Mouse (Mus musculus) myocyte (in vitro differentiated cells): ENCODE results near the gene Gm9821. TPM values are rescaled to one million over a fixed set of nuclear protein-coding genes. Genes with fewer than 3 reads are reported as not detected.

Source experiments
- H3K27me3 ChIP-seq: one replicate; pipeline ENCODE4 v1.6.1; 2011; ENCODE audit not compliant: control insufficient read depth, insufficient read depth, insufficient read length
- H3K36me3 ChIP-seq: one replicate; pipeline ENCODE4 v1.6.1; 2011; ENCODE audit not compliant: control insufficient read depth, insufficient read depth
- H3K4me2 ChIP-seq: one replicate; pipeline ENCODE4 v1.6.1; 2011; ENCODE audit warnings: low read depth, control low read depth
- H3K4me3 ChIP-seq: one replicate; pipeline ENCODE4 v1.5.1; 2011; ENCODE audit warnings: mild to moderate bottlenecking, control low read depth, moderate library complexity
- H3K79me2 ChIP-seq: one replicate; pipeline ENCODE4 v1.6.1; 2011; ENCODE audit not compliant: control insufficient read depth, insufficient read depth
- H3ac ChIP-seq: one replicate; pipeline ENCODE4 v1.6.1; 2011; ENCODE audit not compliant: control insufficient read depth, insufficient read length
- CEBPB ChIP-seq: IDR thresholded peaks from 2 replicates; pipeline ENCODE4 v1.6.1; 2011; ENCODE audit warnings: mild to moderate bottlenecking, moderate library complexity; ENCODE audit not compliant: poor library complexity, insufficient read depth, severe bottlenecking
- E2F4 ChIP-seq: IDR thresholded peaks from one replicate; pipeline ENCODE4 v1.6.1; 2011; ENCODE audit warnings: mild to moderate bottlenecking, control low read depth, moderate library complexity; ENCODE audit not compliant: insufficient read depth
- MAX ChIP-seq: IDR thresholded peaks from one replicate; pipeline ENCODE4 v1.6.1; 2011; ENCODE audit warnings: low read depth, mild to moderate bottlenecking, control low read depth
- MYOD1 ChIP-seq, 3 experiments: IDR thresholded peaks; one replicate each; pipeline ENCODE4 v1.6.1; 2011; ENCODE audit warnings: control low read depth in 2 of 3, low read depth in 2 of 3, mild to moderate bottlenecking in 2 of 3, moderate library complexity in 1 of 3; ENCODE audit not compliant: insufficient read length in 2 of 3, control insufficient read depth in 1 of 3
- MYOG ChIP-seq, 3 experiments: IDR thresholded peaks; one replicate each; pipeline ENCODE4 v1.6.1; 2011; ENCODE audit warnings: control low read depth in 2 of 3, low read depth in 2 of 3, mild to moderate bottlenecking in 2 of 3; ENCODE audit not compliant: insufficient read length in 2 of 3, control insufficient read depth in 1 of 3, insufficient read depth in 1 of 3
- POLR2A ChIP-seq: IDR thresholded peaks from one replicate; pipeline ENCODE4 v1.6.1; 2011; ENCODE audit warnings: low read depth, mild to moderate bottlenecking, control low read depth, moderate library complexity; ENCODE audit not compliant: insufficient read length
- POLR2AphosphoS2 ChIP-seq: IDR thresholded peaks from one replicate; pipeline ENCODE4 v1.6.1; 2011; ENCODE audit warnings: low read depth, control low read depth; ENCODE audit not compliant: insufficient read length
- REST ChIP-seq: IDR thresholded peaks from one replicate; pipeline ENCODE4 v1.6.1; 2011; ENCODE audit warnings: mild to moderate bottlenecking, control low read depth, moderate library complexity; ENCODE audit not compliant: insufficient read depth, insufficient read length
- SRF ChIP-seq: IDR thresholded peaks from one replicate; pipeline ENCODE4 v1.6.1; 2011; ENCODE audit warnings: low read depth; ENCODE audit not compliant: control insufficient read depth, insufficient read length
- TCF12 ChIP-seq: IDR thresholded peaks from one replicate; pipeline ENCODE4 v1.6.1; 2011; ENCODE audit warnings: mild to moderate bottlenecking, control low read depth; ENCODE audit not compliant: poor library complexity, insufficient read depth, severe bottlenecking
- TCF3 ChIP-seq: IDR thresholded peaks from one replicate; pipeline ENCODE4 v1.6.1; 2011; ENCODE audit warnings: low read depth, control low read depth; ENCODE audit not compliant: insufficient read length
- USF1 ChIP-seq: IDR thresholded peaks from one replicate; pipeline ENCODE4 v1.6.1; 2011; ENCODE audit warnings: low read depth, mild to moderate bottlenecking, control low read depth, moderate library complexity
- polyA plus RNA-seq: library from polyadenylated mRNA; unstranded; fragments of >200 nt; fragmentation: generic; extraction: Trizol; gene quantifications from one replicate; pipeline ENCODE4 v1.2.1, GENCODE M21; 2012; ENCODE audit warnings: missing spikeins

Gm9821 gene
- polyA plus RNA-seq, 1 experiment: 4.7 TPM

DNA sequence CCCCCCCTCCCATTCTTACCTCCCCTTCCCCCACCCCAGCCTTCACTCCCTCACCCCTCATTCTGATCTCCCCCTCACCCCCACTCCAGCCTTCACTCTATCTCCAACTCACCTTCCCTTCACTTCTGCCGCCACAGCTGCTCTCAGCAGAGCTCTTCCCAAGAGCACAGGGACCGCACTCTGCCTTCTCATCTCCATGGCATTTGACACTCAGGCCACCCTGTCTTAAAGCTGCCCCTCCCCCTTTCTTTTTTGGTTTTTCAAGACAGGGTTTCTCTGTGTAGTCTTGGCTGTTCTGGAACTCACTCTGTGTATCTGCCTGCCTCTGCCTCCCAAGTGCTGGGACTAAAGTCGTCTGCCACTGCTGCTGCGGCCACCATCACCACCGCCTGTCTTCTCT is 35.3 kb downstream of the Gm9821 start:
- TF ChIP-seq POLR2A (no peak), REST (no peak), TCF12 (no peak), MYOD1 (IDR thresholded peaks at IDR 0.05; ENCODE audit: control insufficient read depth in 1 of 3, insufficient read length in 2 of 3, low read depth in 2 of 3) (no peak), CEBPB (no peak), MYOG (IDR thresholded peaks at IDR 0.05; ENCODE audit: control insufficient read depth in 1 of 3, insufficient read depth in 1 of 3, insufficient read length in 2 of 3, low read depth in 2 of 3) (peak in 1 of 3 experiments; percentile 6), POLR2AphosphoS2 (peak; percentile 35), E2F4 (no peak), SRF (no peak), MAX (no peak), TCF3 (no peak), USF1 (no peak)
- peaks cover 16% of the 10 kb centered on the region for H3K27me3 ChIP-seq

DNA sequence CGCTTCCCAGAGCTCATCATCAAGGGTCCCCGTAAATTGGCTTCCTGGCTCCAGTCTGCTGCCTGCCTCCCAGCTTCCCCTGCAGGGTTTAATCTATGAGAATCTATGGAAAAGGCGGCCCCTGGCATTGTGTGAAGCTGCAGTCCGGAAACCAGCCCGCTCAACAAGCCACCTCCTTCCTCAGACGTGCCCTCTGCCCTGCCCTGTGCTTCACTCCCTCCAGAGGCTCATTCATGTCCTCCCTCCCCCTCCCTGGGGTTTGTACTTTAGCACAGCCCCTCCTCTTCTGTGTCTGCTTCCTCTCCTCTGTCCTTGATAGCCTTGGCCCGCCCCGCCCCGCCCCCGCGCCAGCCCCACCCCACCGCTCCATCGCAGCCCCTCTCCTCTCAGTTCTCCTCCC is 38.9 kb downstream of the Gm9821 start:
- Histone ChIP-seq H3K27me3 (no peaks in the 10 kb centered on the region), H3ac (no peak overlapping the region), H3K4me2 (no peak overlapping the region), H3K79me2 (no peaks in the 10 kb centered on the region), H3K36me3 (peaks cover 27% of the 10 kb centered on the region), H3K4me3 (no peak overlapping the region)
- TF ChIP-seq REST (no peak), POLR2AphosphoS2 (no peak), SRF (no peak), POLR2A (no peak), TCF3 (no peak), MAX (no peak), MYOG (IDR thresholded peaks at IDR 0.05; ENCODE audit: control insufficient read depth in 1 of 3, insufficient read depth in 1 of 3, insufficient read length in 2 of 3, low read depth in 2 of 3) (no peak), CEBPB (no peak), MYOD1 (IDR thresholded peaks at IDR 0.05; ENCODE audit: control insufficient read depth in 1 of 3, insufficient read length in 2 of 3, low read depth in 2 of 3) (no peak), USF1 (no peak), E2F4 (no peak), TCF12 (no peak)

More for the DNA sequence above, 35.3 kb downstream of the Gm9821 start:
- H3K4me3 ChIP-seq: no peak overlapping the region
- H3K79me2 ChIP-seq: no peaks in the 10 kb centered on the region
- H3K4me2 ChIP-seq: no peak overlapping the region
- H3K36me3 ChIP-seq: peaks cover 17% of the 10 kb centered on the region
- H3ac ChIP-seq: no peak overlapping the region

DNA sequence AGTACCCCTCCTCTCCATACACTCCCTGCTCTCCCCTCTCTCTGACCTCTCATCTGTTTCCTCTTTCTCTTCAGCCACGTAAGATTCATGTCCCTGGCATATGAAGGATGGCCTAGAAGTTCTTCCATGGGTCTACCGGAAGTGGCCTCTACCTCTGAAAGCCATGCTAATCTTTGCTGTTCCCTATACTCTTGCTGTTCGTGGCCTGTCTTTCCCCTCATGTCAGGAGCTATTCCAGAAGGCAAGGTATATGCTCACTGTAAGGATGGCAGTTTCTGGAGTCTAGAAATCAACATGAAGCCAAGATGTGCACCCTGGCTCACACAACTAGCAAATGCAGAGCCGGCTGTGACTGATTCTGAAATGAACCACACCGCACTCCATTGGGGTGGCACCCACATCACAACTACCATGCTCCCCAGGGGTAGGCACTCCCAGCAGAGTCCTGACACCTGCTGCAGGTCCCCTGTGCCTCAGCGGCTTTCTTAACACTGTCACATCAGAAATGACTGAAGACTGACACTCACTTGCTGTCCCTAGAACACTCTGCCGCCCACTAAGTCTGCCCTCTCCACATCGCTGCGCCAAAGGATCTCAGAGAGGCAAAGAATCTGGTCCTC is 39.5 kb downstream of the Gm9821 start:
- H3K4me3 ChIP-seq: no peak overlapping the region
- H3K27me3 ChIP-seq: no peaks in the 10 kb centered on the region
- H3K4me2 ChIP-seq: no peak overlapping the region
- H3K79me2 ChIP-seq: no peaks in the 10 kb centered on the region
- H3K36me3 ChIP-seq: peaks cover 33% of the 10 kb centered on the region
- no peak overlapping the region for H3ac ChIP-seq
- no peak for TF ChIP-seq USF1
- no peak for TF ChIP-seq E2F4
- TF ChIP-seq REST: no peak
- TF ChIP-seq MYOD1 (IDR thresholded peaks at IDR 0.05; ENCODE audit: control insufficient read depth in 1 of 3, insufficient read length in 2 of 3, low read depth in 2 of 3): no peak
- no peak for TF ChIP-seq POLR2A
- no peak for TF ChIP-seq CEBPB
- TF ChIP-seq POLR2AphosphoS2: no peak
- no peak for TF ChIP-seq SRF
- no peak for TF ChIP-seq MYOG (IDR thresholded peaks at IDR 0.05; ENCODE audit: control insufficient read depth in 1 of 3, insufficient read depth in 1 of 3, insufficient read length in 2 of 3, low read depth in 2 of 3)
- no peak for TF ChIP-seq MAX
- TF ChIP-seq TCF3: no peak
- TF ChIP-seq TCF12: no peak

DNA sequence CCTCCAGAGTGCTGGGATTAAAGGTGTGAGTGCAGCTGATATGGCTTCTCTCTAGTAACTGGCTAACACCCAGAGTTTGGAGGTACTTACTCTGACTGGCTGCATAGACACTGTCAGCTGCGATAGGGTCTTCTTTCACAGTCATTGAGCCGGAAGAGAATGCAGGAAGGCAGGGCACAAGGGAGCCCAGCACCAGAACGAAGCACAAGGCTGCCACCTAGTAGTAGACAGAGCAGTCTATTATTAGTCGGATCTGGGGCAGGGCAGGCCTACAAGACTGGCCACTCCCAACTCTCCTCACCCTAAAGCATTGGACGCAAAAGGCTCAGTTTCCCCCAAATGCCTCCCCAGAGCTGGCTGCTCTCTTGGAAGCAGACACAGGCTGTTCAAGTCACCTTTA is 40.6 kb downstream of the Gm9821 start:
- peaks cover 43% of the 10 kb centered on the region for H3K36me3 ChIP-seq
- H3K4me3 ChIP-seq: no peak overlapping the region
- H3K27me3 ChIP-seq: no peaks in the 10 kb centered on the region
- TF ChIP-seq USF1: no peak
- TF ChIP-seq POLR2AphosphoS2: no peak
- no peak for TF ChIP-seq SRF
- no peak for TF ChIP-seq POLR2A
- TF ChIP-seq MYOG (IDR thresholded peaks at IDR 0.05; ENCODE audit: control insufficient read depth in 1 of 3, insufficient read depth in 1 of 3, insufficient read length in 2 of 3, low read depth in 2 of 3): no peak
- TF ChIP-seq MAX: no peak
- H3K4me2 ChIP-seq: no peak overlapping the region
- H3K79me2 ChIP-seq: no peaks in the 10 kb centered on the region
- H3ac ChIP-seq: no peak overlapping the region

DNA sequence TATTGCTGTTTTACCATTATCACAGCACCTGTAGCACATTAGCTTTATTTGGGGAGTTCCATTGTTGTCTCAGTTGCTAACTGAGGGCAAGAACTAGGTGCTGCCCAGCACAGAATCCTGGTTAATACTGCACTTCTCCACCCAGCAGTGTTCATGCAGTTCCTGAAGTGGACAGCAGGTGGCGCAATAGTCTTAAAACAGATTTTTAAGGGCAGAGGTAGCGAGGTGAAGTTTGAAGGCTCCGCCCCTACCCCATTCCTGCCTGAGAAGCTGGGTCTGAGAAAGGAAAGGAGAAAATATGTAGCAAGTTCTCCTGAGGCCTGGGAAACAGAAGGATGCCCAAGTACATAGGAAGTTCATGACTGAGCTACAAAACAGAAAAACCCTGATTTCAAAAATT is 42.0 kb downstream of the Gm9821 start:
- Histone ChIP-seq H3K27me3 (no peaks in the 10 kb centered on the region), H3K4me3 (no peak overlapping the region), H3K4me2 (no peak overlapping the region), H3ac (no peak overlapping the region), H3K36me3 (peaks cover 46% of the 10 kb centered on the region), H3K79me2 (no peaks in the 10 kb centered on the region)
- TF ChIP-seq MYOG (IDR thresholded peaks at IDR 0.05; ENCODE audit: control insufficient read depth in 1 of 3, insufficient read depth in 1 of 3, insufficient read length in 2 of 3, low read depth in 2 of 3) (no peak), CEBPB (no peak), E2F4 (no peak), MAX (no peak), SRF (no peak), MYOD1 (IDR thresholded peaks at IDR 0.05; ENCODE audit: control insufficient read depth in 1 of 3, insufficient read length in 2 of 3, low read depth in 2 of 3) (no peak), POLR2A (no peak), REST (no peak), TCF3 (no peak), USF1 (no peak), POLR2AphosphoS2 (no peak), TCF12 (no peak)
